Mouse (Mus musculus) heart, postnatal 4 days (tissue): ENCODE results near the gene Clpb. TPM values are rescaled to one million over a fixed set of nuclear protein-coding genes. Genes with fewer than 3 reads are reported as not detected.

Experiments
- DNase-seq: peaks from one replicate; pipeline ENCODE4 v3.0.0; 2021
- total RNA-seq, 2 experiments: library from RNA; stranded (reverse); gene quantifications; 2 replicates each; pipeline ENCODE4 v1.2.3; 2021

Clpb gene
- total RNA-seq, 2 experiments from 2014 or later, result 50.3 to 52.7 TPM

DNA sequence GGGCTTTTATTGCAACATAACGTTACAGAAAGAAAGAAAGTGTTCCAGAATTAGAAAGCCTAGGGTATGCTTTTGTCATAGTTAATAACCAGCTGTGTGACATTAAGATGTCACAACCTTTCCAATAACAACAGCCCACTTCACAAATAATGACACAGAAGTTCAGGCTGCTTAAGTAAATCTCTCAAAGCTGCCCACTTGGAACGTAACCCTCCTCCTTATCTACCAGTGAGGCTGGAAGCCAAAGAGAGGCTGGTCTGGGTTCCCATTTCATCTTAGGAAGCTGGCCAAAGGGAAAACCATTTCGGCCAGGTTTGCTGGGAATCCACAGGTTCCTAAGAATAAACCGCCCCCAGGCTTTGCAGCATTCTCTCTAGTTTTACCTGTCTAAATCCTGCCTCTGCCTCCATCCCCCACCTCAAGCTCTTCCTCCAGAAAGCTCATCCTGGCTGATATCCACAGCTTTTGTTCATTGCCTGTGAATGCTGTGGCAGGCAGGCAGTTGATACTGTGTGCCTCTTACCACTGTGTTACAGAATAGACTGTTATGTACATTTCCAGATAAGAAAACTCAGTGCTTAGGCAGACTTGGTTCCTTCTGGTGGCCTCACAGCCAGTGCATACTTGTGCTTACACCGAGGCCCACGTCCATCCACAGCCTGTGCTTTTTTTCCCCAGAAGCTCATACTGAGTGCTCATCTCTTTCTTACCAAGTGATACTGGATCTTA is 12.8 kb downstream of the Clpb start:
- peak; percentile 20 for DNase-seq

DNA sequence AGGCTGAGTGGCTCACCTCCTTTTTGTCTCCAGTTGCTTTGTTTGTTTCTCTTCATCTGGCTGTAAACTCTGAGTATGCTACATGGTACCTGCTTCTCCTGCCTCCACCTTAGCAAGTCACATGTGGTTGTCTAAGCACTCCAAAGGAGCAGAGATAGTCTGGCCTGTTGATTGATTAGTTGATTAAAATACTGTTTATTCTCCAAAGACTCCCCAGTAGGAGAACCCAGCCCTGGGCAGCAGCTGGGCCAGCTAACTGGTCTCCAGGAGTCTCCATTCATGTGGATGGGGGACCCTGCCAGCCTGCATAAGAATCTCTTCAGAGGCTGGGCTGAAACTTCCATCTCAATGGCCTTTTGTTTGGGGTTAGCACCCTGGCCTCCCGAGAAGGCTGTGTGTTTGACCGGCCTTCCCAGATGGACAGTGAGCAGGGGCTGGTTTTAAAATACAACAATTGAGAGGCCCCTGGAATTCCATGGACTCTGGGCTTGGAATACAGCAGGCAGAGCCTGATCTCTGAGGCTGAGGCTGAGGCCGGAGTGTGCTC is 13.4 kb downstream of the Clpb start:
- DNase-seq, result no peak

DNA sequence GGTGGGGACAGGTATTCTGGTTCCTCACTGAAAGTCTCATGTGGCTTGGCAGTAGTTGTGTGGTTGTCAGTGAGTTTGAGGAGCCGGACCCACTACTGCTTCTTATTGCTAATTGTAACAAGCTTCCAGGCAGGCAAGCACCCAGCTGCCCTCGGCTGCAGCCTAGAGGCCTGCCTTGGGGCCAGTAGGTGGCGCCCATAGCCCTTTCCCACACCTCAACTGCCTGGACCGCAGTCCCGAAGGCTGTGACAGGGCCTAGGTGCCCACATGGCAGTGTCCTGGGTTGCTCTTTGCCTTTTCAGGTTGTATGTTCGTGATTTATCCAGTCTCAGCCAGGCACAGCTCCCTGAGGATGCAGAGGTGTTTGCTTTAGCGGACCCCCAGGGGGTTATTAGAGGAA is 16.2 kb downstream of the Clpb start:
- DNase-seq, result peak; percentile 88

DNA sequence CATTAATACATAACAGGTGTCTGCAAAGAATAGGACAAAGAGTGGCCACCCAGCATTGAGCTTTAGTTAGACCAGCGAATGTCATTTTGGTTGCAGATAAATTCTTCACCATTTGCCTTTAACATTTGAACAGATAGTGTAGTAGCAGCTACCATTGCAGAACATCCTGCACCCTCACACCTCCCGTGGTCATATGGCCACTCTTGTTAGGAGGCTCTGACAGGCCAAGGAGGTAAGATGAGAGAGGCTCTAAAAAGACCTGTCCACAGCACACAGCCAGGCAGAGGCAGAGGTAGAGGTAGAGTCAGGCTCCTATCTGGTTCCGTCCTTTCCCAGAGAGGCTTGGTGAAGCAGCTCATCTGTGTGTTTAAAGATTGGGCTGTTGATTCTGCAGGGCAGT is 17.5 kb downstream of the Clpb start:
- DNase-seq, result no peak

GRCm38 (mm10) chr7:101681565-101682071 is 18.2 kb downstream of the Clpb start:
- no peak for DNase-seq

DNA sequence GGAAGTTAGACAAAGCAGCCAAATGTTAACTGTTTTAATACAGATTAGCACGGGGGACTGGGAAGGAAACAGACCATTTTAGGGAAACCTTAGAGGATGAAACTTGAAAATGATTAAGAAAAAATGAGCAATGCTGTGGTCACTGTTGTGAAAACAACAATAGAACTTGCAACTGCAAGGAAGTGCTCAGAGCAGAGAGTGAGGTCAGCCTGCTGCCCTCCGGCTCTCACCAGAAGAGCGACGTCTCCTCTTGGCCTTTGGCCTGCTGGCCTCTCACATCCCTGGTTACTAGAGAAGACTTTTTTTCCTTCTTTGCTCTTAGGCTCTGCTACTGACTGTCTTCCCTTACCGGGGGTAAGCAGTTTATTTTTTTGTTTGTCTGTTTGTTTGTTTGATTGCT is 19.5 kb downstream of the Clpb start:
- no peak for DNase-seq

- DNase-seq, result no peak
These were observed 20.7 kb downstream of the Clpb start for GRCm38 (mm10) chr7:101683976-101684630.

GRCm38 (mm10) chr7:101684671-101685070 is 21.2 kb downstream of the Clpb start:
- no peak for DNase-seq

DNA sequence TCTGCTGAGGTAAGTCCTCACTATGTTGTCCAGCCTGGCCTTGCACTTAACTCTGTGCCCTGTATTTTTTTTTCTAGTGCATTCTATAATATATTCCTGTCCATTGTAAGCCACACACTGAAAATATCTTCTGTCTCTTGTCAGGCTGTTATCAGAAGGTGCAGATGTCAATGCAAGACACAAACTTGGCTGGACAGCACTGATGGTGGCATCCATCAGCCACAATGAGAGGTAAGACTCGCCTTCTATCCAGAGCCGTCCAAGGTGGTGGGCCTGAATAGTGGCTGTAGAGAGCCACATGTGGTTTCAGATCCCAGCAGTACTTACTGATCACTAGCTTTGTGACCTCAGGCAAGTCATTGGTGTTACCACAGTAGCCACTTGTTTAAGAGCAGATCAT is 23.7 kb downstream of the Clpb start:
- DNase-seq, result no peak

DNA sequence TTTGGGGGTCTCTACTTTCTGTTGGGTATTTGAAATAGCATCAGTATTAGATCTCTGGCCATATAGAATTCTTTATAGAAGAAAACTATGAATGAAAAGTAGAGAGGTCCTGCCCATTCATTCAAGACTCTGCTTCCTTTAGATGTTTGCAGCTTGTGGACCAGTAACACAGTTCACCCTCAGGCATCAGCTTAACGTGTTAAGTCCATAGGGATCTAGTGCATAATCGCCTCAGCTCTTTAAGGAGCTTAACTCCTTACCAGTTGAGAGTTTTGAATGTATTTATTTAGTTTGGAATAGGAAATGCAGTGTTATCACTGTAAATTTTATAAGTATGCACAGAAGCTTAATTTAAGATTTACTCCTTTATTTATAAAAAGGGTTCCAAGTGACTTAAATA is 27.0 kb downstream of the Clpb start:
- DNase-seq, result no peak

DNA sequence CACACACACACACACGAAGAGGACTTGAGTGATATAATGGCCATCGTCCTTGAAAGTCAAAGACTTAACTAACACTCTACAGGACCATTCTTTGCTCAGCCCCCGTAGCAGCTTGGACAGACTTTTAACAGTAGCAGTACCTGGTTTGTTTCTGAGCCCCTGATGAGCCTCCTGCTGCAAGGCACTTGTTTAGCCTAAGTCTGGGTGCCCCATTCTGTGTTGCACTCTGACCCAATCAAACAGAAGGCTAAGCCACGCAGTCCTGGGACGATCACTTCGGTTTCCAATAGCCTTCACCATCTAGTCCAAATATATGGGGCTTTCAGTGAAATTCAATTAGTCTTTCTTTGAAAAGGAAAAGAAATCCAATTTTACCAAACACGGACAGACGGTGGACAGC is 28.4 kb downstream of the Clpb start:
- DNase-seq, result no peak

DNA sequence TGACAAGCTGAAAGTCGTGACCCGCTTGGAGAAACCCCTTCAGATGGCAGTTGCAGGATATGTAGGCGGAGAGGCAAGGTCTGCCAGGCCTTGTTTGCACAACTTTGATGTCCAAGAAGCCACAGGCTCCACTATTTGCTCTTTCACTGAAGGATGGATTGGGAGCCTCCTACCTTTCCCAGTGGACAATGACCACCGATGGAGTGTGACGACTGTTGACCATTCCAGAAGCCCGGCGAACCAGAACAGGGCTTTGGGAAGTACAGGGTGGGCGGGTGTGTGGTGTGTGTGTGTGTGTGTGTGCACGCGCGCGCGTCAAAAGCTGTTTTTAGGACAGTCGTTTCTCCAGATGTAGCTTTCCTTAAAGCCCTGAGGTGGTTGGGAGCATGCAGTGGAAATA is 29.0 kb downstream of the Clpb start:
- DNase-seq, result no peak

GRCm38 (mm10) chr7:101695483-101695882 is 32.0 kb downstream of the Clpb start:
- no peak for DNase-seq

DNA sequence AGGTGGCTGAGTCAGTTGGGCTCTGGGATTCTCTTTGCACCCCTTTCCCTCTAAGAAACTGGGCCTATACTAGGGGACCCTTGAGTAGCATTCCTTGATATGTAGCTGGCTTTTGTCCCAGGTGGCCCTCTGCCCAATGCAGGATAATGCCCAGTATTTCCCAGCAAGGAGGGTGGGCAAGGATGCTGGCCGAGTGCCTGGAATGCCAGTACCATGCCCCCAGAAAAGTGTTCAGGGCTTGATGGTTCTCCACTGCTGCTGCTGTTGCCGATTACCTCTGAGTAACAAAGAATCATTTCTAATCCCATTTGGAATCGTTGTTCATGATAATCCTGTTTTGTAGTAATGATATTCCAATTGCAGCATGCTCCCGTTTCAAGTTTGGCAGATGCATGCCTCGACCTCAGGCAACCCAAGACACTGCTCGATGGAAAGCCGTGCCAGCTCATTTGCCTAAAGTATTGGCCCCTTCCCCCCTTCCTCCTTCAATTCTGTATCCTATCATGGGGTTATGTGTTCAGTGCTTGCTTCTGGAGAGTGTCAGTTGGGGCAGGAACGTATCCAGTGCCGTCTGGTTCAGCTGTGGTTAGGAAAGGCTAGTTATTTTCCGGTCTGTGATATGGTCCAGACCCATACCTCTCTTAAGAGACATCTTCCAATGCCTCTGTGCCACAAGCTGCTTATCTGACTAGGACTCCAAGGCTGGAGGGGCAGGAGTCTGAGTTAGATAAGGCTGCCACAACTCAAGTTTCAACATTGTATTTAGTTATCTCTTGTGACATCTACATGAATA is 33.7 kb downstream of the Clpb start:
- DNase-seq, result no peak

- DNase-seq, result no peak
These were observed 36.9 kb downstream of the Clpb start for GRCm38 (mm10) chr7:101700296-101700695.

- no peak for DNase-seq
These were observed 39.3 kb downstream of the Clpb start for GRCm38 (mm10) chr7:101702706-101703105.

DNA sequence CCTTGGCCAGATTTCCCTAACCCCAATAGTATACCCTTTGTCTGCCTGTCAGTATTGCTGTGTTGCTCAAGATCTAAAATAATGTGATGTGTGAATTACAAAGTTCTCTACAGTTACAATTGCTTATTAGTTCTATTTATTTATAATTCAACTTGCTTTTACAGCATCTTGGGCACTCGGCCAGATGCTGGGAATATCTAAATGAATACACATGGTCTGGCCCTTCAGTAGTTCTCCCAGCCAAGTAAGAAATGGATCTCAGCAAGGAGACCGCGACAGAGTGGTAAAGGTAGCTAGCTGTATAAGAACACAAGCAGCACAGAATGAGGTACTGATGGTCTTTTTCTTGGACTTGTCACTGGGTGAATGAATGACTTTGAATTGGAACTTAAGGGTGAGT is 46.2 kb downstream of the Clpb start:
- DNase-seq, result no peak

GRCm38 (mm10) chr7:101710236-101710635 is 46.8 kb downstream of the Clpb start:
- DNase-seq, result no peak

DNA sequence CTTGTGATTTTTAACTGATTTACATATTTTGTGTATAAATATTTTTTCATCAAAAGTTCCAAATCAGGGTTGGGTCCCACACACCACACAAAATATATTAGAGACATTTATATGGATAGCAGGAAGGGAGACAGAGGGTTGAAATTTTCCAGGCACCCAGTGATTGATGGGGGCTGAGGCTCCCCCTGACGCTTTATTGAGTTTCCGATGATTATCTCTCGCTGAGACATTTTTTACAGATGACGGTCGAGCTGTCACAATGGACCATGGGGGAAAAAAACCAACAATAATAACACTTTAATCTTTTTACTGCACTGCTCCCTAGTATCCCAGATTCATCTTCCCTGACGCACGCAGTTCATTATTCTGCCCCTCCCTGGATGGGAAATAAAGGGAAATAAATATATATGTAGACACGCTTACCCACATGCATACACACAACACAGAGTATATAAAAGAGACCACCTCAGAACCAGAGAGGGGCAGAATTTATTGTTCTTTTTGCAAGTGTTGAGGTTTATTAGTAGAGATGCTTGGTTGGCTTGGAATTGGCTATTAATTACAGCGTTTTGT is 50.5 kb downstream of the Clpb start:
- DNase-seq, result no peak

GRCm38 (mm10) chr7:101715041-101715551 is 51.7 kb downstream of the Clpb start:
- DNase-seq, result no peak

GRCm38 (mm10) chr7:101720356-101720755 is 56.9 kb downstream of the Clpb start:
- no peak for DNase-seq

DNA sequence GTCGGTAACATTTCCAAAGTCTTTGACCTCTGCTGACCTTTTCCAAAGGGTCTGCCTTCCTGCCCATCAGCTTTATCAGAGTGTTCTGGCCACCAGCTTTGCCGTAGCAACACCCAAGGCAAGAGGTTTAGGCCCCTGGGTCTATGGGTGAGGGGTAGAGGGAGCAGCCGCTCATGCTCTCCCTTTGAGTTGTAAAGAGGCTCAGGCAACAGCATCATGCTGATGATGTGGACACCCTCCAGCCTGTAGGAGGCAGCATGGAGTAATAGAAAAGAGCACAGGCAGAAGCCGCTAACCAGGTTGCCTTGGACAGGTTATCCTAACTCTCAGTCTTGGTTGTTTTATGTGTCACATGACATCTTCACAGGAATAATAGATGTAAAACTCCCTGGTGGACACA is 61.6 kb downstream of the Clpb start:
- peak; percentile 48 for DNase-seq
